Mouse (Mus musculus) forebrain, postnatal 0 days (tissue): ENCODE data around the gene Car11. TPM values are rescaled to one million over a fixed set of nuclear protein-coding genes. Genes with fewer than 3 reads are reported as not detected.
"Not testable (repeated sequence)": the region's sequence is repeated elsewhere in the genome, so short reads cannot be mapped to it uniquely, and the experiment has no call there.

Experiments used
- ATAC-seq: fragments of 200-750 bp; cut with Nextera tagmentation; 2 replicates; pipeline ENCODE4 v1.8.0; 2017; ENCODE audit warnings: mild to moderate bottlenecking, moderate library complexity
- DNase-seq: peaks from one replicate; pipeline ENCODE4 v3.0.0-alpha.2; 2015
- H3K27ac ChIP-seq: fragments of 300-500 bp; sonication (generic); 2 replicates; pipeline ENCODE4 v1.5.1; 2014; ENCODE audit warnings: low read depth, mild to moderate bottlenecking, antibody characterized with exemption, low read length, moderate library complexity, mixed read lengths
- H3K27me3 ChIP-seq: fragments of 300-500 bp; sonication (generic); 2 replicates; pipeline ENCODE4 v1.6.1; 2014; ENCODE audit warnings: mild to moderate bottlenecking, low read length, mixed read lengths; ENCODE audit not compliant: insufficient read depth
- H3K36me3 ChIP-seq: fragments of 300-500 bp; sonication (generic); 2 replicates; pipeline ENCODE4 v1.6.1; 2014; ENCODE audit warnings: mild to moderate bottlenecking, moderate library complexity; ENCODE audit not compliant: insufficient read depth
- H3K4me1 ChIP-seq: fragments of 300-500 bp; sonication (generic); 2 replicates; pipeline ENCODE4 v1.6.1; 2014; ENCODE audit warnings: antibody characterized with exemption; ENCODE audit not compliant: insufficient read depth
- H3K4me2 ChIP-seq: fragments of 300-500 bp; sonication (generic); 2 replicates; pipeline ENCODE4 v1.6.1; 2014; ENCODE audit warnings: low read depth, mild to moderate bottlenecking, moderate library complexity
- H3K4me3 ChIP-seq: fragments of 300-500 bp; sonication (generic); 2 replicates; pipeline ENCODE4 v1.5.1; 2014; ENCODE audit warnings: low read depth, low read length, mixed read lengths
- H3K9ac ChIP-seq: fragments of 300-500 bp; sonication (generic); 2 replicates; pipeline ENCODE4 v1.6.1; 2014; ENCODE audit warnings: mild to moderate bottlenecking
- H3K9me3 ChIP-seq: fragments of 300-500 bp; sonication (generic); 2 replicates; pipeline ENCODE4 v1.6.1; 2016; ENCODE audit warnings: low read length
- CTCF ChIP-seq: sonication (generic); IDR thresholded peaks from 2 replicates; pipeline ENCODE4 v1.5.1; 2016; ENCODE audit warnings: antibody characterized with exemption, control low read depth, low read depth
- WGBS: fragments of 180-500 bp; shearing (Covaris S2); extraction: QIAGEN DNeasy Blood & Tissue Kit; methylation state at CpG from one replicate; pipeline ENCODE4 v1.1.7; 2014; 5-methylcytosine and 5-hydroxymethylcytosine counted together
- polyA plus RNA-seq: library from polyadenylated mRNA; unstranded; fragments of >200 nt; fragmentation: Nextera tagmentation; extraction: Ambion mirVana; gene quantifications from 2 replicates; pipeline ENCODE4 v1.2.1, GENCODE M21; 2015
- total RNA-seq: library from RNA; depleted of rRNA; stranded (reverse); fragments of >200 nt; gene quantifications from 2 replicates; pipeline ENCODE4 v1.2.3, GENCODE M21; 2014; rRNA removed

Car11 gene
- 104 and 122 TPM in 2 replicates for total RNA-seq
- 92.1 and 102 TPM in 2 replicates for polyA plus RNA-seq

DNA sequence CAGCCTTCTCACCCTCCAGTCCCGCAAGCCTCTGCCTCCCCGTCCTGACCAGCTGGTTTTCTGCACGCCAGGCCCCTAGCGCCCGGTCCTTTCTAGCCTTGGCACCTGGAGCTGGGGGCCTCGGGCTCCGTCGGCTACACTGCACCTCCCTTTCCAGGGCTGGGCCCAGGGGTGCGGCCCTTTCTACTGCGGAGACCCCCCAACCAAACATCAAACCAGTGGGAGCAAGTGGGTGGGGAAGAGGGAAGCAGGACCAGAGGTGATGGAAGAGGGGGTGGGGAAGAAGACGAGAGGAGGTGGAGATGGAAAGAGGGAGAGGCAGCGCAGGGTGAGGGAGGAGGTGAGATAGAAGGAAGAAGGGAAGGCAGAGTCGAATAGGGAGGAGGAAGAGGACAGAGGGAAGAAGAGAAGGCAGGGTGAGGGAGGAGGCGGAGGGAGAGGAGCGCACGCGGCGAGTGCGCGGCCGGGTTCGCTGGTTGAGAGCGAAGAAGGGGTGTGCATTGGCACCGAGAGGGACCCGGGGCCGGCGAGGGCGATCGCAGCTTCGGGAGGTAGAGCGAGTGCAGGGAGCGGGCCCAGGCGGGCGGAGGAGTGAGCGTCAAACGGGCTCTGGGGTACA, at the start of gene Car11:
TSS of gene Car11 (plus strand) at position 321 of the 619 bp plus-strand sequence.
- peak; percentile 62 for DNase-seq
- no peaks in the 10 kb centered on the region for H3K9me3 ChIP-seq
- no peak for TF ChIP-seq CTCF
- peak within 1 kb of the TSS; percentile 78 for H3K9ac ChIP-seq
- no peaks in the 10 kb centered on the region for H3K27me3 ChIP-seq
- peak within 1 kb of the TSS; percentile 54 for H3K4me3 ChIP-seq
- peaks cover 29% of the 10 kb centered on the region for H3K4me1 ChIP-seq
- peak; percentile 12; the same call in 1 of the 2 replicates for ATAC-seq
- 1% methylated on average over 35 of the region's 36 CpGs for WGBS
- H3K36me3 ChIP-seq = no peaks in the 10 kb centered on the region
- H3K4me2 ChIP-seq = peak within 1 kb of the TSS; percentile 95
- H3K27ac ChIP-seq = peak within 1 kb of the TSS; percentile 93

DNA sequence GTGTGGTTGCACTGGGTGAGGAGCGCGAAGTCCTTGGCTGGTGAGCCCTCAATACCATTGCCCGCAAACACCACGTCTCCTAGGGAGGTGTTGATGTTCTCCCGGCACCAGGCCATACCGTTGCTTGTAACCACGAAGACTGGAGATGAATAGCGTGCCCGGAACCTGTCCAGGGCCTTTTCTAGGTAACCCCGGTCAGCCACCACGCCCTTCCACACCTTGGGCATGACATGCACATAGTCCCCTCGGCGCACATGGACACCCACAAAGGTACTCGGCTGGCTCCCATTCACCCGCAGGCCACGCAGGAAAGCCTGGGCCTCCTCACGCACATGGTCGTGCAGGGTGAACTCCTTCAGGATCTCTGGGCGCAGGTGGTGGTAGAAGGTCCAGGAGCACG, 49.2 kb upstream of the Car11 start:
- not testable (repeated sequence) for H3K4me3 ChIP-seq, H3K27me3 ChIP-seq, ATAC-seq, H3K36me3 ChIP-seq, H3K27ac ChIP-seq, H3K9me3 ChIP-seq, H3K9ac ChIP-seq, H3K4me2 ChIP-seq, DNase-seq, H3K4me1 ChIP-seq
- 95% methylated on average over 19 of the region's 20 CpGs for WGBS

DNA sequence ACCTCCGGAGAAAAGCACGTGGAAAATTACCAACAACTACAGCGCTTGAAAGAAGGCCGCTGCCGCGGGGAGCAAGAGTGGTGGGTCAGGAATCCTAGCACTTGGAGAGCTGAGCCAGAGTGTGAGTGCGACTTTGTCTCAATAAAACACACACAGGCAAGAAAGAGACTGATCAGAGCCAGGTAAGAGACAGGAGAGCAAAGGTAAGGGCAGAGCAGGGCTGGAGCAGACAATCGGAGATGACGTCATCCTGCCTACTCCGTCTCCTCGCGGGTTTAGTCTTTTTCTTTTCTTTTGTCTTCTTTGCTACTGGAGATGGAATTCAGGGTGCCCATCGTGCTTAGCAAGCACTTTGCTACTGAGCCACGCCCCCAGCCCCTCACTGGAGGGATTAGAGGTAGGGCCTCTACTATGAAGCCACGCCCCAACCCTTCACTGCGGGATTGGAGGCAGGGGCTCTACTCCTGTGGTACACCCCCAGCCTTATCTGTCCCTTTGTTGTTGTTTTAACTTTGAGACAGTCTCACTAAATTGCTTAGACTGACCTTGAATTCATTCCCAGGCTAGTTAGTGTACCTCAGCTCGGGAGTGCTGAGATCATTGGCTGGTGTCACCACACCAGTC, 45.1 kb upstream of the Car11 start:
- Histone ChIP-seq H3K27me3 (peaks cover 4% of the 10 kb centered on the region; the same call in 1 of the 2 replicates), H3K9ac (no peak overlapping the region), H3K4me1 (no peaks in the 10 kb centered on the region), H3K4me3 (no peak overlapping the region), H3K36me3 (no peaks in the 10 kb centered on the region), H3K27ac (0 out of 2 replicates have a peak overlapping the region, but pooled peaks have one; percentile 6), H3K9me3 (no peaks in the 10 kb centered on the region), H3K4me2 (peak overlapping the region; percentile 16; the same call in 1 of the 2 replicates)
- 31% methylated on average over 17 of the region's 17 CpGs for WGBS
- peak; percentile 46 for DNase-seq
- TF ChIP-seq CTCF = no peak
- peak; percentile 81 for ATAC-seq

DNA sequence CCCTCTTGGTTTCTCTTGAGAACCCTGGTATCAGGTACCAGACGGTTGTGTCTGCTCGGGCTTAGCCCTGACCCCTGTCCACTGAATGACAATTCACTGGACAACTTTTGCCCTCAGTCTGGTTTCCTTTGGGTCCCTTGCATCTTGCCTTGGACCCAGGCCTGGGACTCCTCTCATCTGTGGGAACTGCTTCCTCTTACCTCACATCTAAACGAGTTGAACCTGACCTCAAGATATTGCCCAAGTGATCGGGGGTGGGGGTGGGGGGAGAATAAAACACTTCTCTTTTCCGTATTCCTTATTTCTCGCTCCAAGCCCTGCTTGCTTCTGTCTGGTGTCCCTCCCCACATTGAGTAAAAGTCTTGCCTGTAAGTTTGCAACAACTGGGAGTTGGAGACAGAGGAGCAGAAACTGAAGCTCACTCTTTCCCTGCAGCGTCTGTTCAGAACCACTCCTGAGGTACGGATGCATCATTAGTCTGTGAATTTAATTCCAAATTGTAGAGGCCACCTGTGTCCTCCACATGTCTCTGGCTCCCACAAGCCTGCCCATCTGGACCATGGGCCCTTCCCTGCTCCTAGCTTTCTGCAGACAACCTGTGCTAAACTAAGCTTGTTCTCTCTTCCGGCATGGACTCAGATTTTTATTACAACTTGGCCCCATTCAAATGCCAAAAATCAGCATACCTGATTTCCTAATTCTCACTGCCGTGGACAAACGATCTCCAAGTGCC, 38.7 kb upstream of the Car11 start:
- WGBS = 78% methylated on average over 11 of the region's 11 CpGs

DNA sequence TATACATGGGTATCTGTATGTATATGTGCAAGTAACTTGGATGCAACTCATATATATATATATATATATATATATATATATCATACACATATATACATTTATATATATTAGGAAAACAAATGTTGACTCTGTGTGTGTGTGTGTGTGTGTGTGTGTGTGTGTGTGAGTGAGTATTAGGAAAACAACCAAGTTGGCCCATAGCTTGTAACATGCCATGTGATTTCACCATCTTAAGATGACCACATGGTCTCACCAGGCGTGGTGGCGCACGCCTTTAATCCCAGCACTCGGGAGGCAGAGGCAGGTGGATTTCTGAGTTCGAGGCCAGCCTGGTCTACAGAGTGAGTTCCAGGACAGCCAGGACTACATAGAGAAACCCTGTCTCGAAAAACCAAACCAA, 37.9 kb upstream of the Car11 start:
- not testable (repeated sequence) for H3K4me1 ChIP-seq, H3K4me3 ChIP-seq, H3K9me3 ChIP-seq, H3K36me3 ChIP-seq, ATAC-seq, H3K27ac ChIP-seq, DNase-seq, H3K27me3 ChIP-seq, H3K9ac ChIP-seq, H3K4me2 ChIP-seq
- 86% methylated on average over 6 of the region's 6 CpGs for WGBS

More for the DNA sequence above, 38.7 kb upstream of the Car11 start:
- Histone ChIP-seq H3K4me3 (no peak overlapping the region), H3K9ac (no peak overlapping the region), H3K36me3 (no peaks in the 10 kb centered on the region), H3K4me2 (no peak overlapping the region), H3K9me3 (no peaks in the 10 kb centered on the region), H3K27me3 (no peaks in the 10 kb centered on the region), H3K27ac (no peak overlapping the region), H3K4me1 (no peaks in the 10 kb centered on the region)
- DNase-seq (no peak), ATAC-seq (no peak)
- no peak for TF ChIP-seq CTCF

DNA sequence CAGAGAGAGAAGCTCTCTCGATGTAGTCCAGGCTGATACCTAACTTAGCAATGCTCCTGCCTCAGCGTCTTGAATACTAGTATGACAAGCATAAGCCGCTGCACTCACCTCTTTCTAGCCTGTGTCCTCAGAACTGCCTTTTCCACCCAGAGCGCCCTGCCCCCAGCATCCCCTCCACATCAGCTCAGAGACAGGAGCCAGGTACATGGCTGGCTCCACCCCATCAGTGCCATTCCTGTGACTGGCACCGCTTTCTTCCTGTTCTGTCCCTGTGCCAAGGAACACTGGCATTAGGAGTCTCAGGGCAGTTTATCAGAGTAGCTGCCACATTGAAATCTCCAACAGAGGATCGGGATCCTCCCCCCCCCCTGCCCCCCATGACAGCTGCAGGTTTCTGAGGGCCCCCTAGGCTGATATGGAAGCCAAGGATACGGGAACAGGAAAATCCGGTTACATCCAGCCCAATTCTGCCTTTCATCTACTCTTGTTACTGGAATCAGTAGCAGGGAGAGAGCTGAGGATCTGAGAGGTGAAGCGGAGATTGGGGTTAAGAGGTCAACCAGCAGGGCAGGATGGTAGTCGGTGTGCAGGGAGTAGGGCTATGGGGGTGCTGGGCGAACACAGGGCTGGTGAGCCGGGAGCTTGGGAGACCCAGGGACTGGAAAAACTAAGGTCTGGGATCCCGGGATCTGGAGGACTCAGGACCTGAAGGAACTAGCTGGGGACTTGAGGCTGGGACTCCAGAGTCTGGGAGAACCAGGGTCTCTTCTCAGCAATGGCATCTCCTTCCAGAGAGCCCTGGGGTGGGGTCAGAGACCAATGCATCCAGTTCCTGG, 34.1 kb upstream of the Car11 start:
- Histone ChIP-seq H3K27me3 (no peaks in the 10 kb centered on the region), H3K4me1 (no peaks in the 10 kb centered on the region), H3K9ac (no peak overlapping the region), H3K4me3 (no peak overlapping the region), H3K9me3 (no peaks in the 10 kb centered on the region), H3K36me3 (no peaks in the 10 kb centered on the region), H3K4me2 (no peak overlapping the region), H3K27ac (no peak overlapping the region)
- DNase-seq = no peak
- no peak for ATAC-seq
- WGBS = 63% methylated on average over 13 of the region's 13 CpGs
- no peak for TF ChIP-seq CTCF
